Mouse (Mus musculus) neural tube, embryonic 13.5 days (tissue): ENCODE measurements around the gene Thada. TPM values are rescaled to one million over a fixed set of nuclear protein-coding genes. Genes with fewer than 3 reads are reported as not detected.

Experiments used
- ATAC-seq: fragments of 200-750 bp; cut with Nextera tagmentation; 2 replicates; pipeline ENCODE4 v1.8.0; 2017; ENCODE audit warnings: low read depth, mild to moderate bottlenecking, moderate TSS enrichment, moderate library complexity
- H3K27ac ChIP-seq: fragments of 300-500 bp; sonication (generic); replicated peaks from 2 replicates; pipeline ENCODE4 v1.5.1; 2015; ENCODE audit warnings: moderate library complexity, mild to moderate bottlenecking, inconsistent platforms
- H3K27me3 ChIP-seq: fragments of 300-500 bp; sonication (generic); 2 replicates; pipeline ENCODE4 v1.6.1; 2015; ENCODE audit warnings: mild to moderate bottlenecking, inconsistent platforms
- H3K36me3 ChIP-seq: fragments of 300-500 bp; sonication (generic); 2 replicates; pipeline ENCODE4 v1.6.1; 2015; ENCODE audit warnings: mild to moderate bottlenecking, inconsistent platforms
- H3K4me1 ChIP-seq: fragments of 300-500 bp; sonication (generic); replicated peaks from 2 replicates; pipeline ENCODE4 v1.6.1; 2015; ENCODE audit warnings: inconsistent platforms
- H3K4me2 ChIP-seq: fragments of 300-500 bp; sonication (generic); 2 replicates; pipeline ENCODE4 v1.6.1; 2015; ENCODE audit warnings: inconsistent platforms, mild to moderate bottlenecking, moderate library complexity
- H3K4me3 ChIP-seq: fragments of 300-500 bp; sonication (generic); 2 replicates; pipeline ENCODE4 v1.5.1; 2015; ENCODE audit warnings: mild to moderate bottlenecking, inconsistent platforms
- H3K9ac ChIP-seq: fragments of 300-500 bp; sonication (generic); 2 replicates; pipeline ENCODE4 v1.6.1; 2015; ENCODE audit warnings: moderate library complexity, mild to moderate bottlenecking, inconsistent platforms
- H3K9me3 ChIP-seq: fragments of 300-500 bp; sonication (generic); 2 replicates; pipeline ENCODE4 v1.6.1; 2016; ENCODE audit warnings: inconsistent platforms
- WGBS: fragments of 180-500 bp; shearing (Covaris S2); methylation state at CpG from one replicate; pipeline ENCODE4 v1.1.7; 2015; 5-methylcytosine and 5-hydroxymethylcytosine counted together
- polyA plus RNA-seq: library from polyadenylated mRNA; unstranded; fragments of >200 nt; fragmentation: Nextera tagmentation; extraction: Ambion mirVana; gene quantifications from 2 replicates; pipeline ENCODE4 v1.2.1, GENCODE M21; 2015

Thada gene
- polyA plus RNA-seq, 1 experiment from 2014 or later, result 7.6 TPM

DNA sequence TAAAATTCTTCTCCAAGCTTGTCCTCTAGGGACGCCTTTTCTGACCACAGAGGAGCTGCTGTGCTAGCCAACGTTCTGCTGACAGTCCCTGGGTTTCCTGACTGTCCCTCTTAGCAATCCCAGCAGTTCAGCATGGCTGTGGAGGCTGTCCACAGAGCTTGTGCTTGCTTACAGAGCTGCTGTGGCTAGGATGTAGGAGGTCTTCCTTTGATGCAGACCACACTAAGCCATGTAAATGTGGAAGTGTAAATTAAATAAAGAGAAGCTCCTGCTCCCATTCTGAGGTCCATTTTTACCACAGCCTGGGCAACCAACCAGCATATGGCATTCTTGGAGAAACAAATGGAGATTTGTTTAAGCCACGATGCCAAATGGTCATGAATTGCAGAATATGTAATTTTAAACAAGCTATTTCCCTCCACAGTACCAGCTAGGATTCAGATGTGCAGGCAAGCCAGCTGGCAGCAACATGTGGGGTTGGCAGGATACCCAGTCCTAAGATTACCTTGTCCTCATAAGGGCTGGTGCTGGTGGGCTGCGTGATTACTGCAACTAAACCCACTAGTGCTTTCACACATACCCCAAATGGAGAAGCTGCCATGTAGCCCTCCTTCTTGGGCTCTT is 207.3 kb downstream of the Thada start:
- Histone ChIP-seq H3K9me3 (no peaks in the 10 kb centered on the region), H3K36me3 (no peaks in the 10 kb centered on the region), H3K27me3 (no peaks in the 10 kb centered on the region), H3K4me3 (no peak overlapping the region), H3K4me2 (no peak overlapping the region), H3K9ac (no peak overlapping the region), H3K27ac (0 out of 2 replicates have a peak overlapping the region, but pooled peaks have one; percentile 18), H3K4me1 (peaks cover 30% of the 10 kb centered on the region)
- 59% methylated on average over 4 of the region's 4 CpGs for WGBS
- no peak for ATAC-seq

DNA sequence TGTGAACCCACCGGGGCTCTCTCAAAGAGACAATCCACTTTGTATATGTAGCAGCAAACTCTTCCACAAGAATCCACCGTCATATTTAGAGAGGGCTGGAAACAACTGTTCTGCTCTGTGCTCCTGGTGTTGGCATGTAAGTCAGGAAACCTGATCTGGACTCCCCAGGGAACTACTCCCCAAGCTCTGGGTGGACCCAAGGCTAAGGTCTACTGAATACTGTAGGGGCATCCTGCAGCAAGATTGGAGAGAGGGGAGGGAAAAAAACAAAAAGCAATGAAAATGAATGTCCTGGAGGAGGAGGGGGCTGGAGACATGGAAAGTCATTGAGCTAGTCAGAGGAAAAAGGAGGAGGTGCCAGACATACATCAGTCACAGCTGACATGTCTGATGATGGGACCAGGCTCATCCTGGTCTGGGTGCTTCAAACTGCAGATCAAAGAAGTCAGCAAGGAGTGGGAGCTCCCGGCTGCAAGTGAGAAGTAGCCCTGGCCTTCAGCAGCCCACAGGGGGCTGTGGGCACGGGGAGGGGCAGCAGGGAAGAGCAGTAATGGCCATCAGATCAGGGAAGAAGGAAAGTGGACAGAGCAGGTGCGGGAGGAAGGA is 208.0 kb downstream of the Thada start:
- H3K4me1 ChIP-seq, result peaks cover 30% of the 10 kb centered on the region
- no peak overlapping the region for H3K4me2 ChIP-seq
- 0 out of 2 replicates have a peak overlapping the region, but pooled peaks have one; percentile 18 for H3K27ac ChIP-seq
- H3K9ac ChIP-seq, result no peak overlapping the region
- H3K36me3 ChIP-seq, result no peaks in the 10 kb centered on the region
- H3K4me3 ChIP-seq, result no peak overlapping the region
- H3K9me3 ChIP-seq, result no peaks in the 10 kb centered on the region
- no peak for ATAC-seq
- WGBS, result 71% methylated on average over 5 of the region's 5 CpGs
- H3K27me3 ChIP-seq, result no peaks in the 10 kb centered on the region

DNA sequence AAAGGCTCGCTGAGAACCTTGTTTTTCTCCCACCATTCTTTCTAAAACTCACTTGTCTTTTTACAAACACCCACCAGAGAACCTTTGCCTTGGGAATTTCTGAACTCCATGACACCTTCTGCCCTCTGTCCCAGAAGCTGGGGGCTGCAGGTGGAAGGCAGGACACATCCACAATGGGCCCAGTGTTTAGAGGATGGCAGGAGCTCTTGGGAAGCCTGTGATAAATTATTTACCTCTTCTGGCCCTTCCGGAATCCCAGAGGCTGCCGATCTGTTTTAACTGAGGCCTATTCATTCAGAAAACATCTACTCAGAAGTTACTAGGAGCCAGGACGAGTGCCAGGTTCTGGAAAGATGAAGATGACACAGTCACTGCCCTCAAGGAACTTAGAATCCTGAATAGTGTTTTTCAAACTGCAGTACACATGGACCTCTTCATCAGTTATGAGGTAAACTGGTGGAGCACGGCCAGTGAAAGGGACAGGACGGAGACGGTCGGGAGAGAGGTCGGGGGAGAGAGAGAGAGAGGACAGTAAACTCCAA is 209.7 kb downstream of the Thada start:
- Histone ChIP-seq H3K9ac (no peak overlapping the region), H3K27me3 (no peaks in the 10 kb centered on the region), H3K4me1 (peaks cover 30% of the 10 kb centered on the region), H3K9me3 (no peaks in the 10 kb centered on the region), H3K4me3 (no peak overlapping the region), H3K36me3 (peaks cover 6% of the 10 kb centered on the region; the same call in 1 of the 2 replicates), H3K27ac (no peak overlapping the region), H3K4me2 (no peak overlapping the region)
- 43% methylated on average over 9 of the region's 9 CpGs for WGBS
- no peak for ATAC-seq

DNA sequence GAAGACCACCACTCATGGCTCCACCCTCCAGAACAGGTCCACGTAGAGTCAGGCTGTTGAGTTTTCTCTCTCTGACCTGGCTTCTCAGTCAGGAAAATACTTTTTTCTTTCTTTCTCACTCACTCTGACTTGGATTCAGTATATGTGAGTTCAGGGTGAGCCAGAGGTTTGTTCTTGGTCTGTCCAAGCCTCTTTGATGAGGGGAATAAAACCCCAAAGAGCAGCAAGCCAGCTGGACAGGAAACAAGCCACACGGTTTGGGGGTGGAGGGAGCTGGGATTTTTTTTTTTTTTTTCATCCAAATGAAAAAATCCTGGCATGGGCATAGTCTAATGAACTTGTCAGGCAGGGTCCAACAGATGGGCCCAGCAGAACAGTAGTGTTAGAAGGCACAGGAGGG is 210.2 kb downstream of the Thada start:
- no peak overlapping the region for H3K9ac ChIP-seq
- peaks cover 9% of the 10 kb centered on the region; the same call in 1 of the 2 replicates for H3K36me3 ChIP-seq
- no peak for ATAC-seq
- H3K4me3 ChIP-seq, result no peak overlapping the region
- H3K9me3 ChIP-seq, result no peaks in the 10 kb centered on the region
- no peaks in the 10 kb centered on the region for H3K27me3 ChIP-seq
- WGBS, result 42% methylated on average over 2 of the region's 2 CpGs
- H3K4me1 ChIP-seq, result peaks cover 30% of the 10 kb centered on the region
- H3K27ac ChIP-seq, result 0 out of 2 replicates have a peak overlapping the region, but pooled peaks have one; percentile 4
- H3K4me2 ChIP-seq, result no peak overlapping the region

DNA sequence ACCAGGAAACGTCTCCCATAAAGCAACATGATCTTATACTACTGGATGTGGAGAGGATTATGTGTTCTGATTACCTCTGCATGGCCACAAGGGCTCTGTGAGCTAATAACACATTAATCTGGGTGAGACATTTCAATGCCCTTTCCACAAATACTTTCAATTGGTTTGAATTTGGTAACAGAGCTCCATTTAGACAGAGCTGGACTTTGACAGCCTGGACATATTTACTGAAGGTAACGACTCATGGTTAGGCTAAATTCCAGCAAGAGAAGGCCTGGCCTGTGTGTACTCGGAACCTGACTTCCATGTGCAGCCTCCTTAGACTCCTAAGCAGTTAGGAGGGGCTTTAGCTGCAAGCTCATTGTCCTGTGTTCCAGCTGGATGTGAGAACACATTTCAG is 214.6 kb downstream of the Thada start:
- no peak overlapping the region for H3K4me2 ChIP-seq
- H3K27me3 ChIP-seq, result no peaks in the 10 kb centered on the region
- ATAC-seq, result no peak
- peaks cover 11% of the 10 kb centered on the region for H3K4me1 ChIP-seq
- peaks cover 19% of the 10 kb centered on the region; the same call in 1 of the 2 replicates for H3K36me3 ChIP-seq
- H3K9me3 ChIP-seq, result no peaks in the 10 kb centered on the region
- H3K9ac ChIP-seq, result no peak overlapping the region
- WGBS, result 87% methylated on average over 3 of the region's 3 CpGs
- no peak overlapping the region for H3K27ac ChIP-seq
- H3K4me3 ChIP-seq, result no peak overlapping the region

DNA sequence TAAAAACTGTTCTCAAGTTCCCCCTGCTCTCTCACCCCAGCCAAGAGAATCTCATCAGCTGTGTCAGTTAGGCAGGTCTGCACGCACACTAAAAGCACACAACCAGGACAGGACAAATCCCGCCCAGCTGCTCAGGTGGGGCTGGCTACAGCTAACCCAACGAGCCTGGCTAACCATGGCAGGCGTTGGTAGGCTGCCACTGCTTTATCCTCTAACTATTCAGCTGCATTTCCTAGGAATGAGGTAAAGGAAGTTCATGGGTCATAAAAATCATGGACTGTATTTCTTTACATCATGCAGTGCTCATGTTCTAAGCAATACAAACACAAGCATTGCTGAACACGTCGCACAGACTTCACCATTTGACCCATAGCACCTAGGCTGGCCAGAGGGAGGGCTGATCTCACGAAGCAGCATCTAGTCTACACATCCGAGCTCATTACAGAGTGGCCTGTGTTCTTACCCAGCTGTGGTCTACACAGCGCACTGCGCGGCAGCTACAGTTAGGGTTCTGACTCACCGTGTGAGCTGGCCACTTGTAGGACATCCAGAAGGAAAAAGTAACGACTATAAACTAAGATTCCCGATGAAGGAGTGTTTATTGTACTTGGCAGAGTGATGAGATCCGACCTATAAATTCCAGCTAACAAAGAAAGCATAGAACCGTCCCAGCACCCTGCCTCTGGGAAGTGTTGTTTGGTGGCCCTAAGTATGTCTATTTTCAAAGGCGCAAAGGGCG is 221.7 kb downstream of the Thada start:
- Histone ChIP-seq H3K4me1 (no peaks in the 10 kb centered on the region; the same call in 1 of the 2 replicates), H3K9me3 (no peaks in the 10 kb centered on the region), H3K4me3 (no peak overlapping the region), H3K27ac (no peak overlapping the region), H3K27me3 (no peaks in the 10 kb centered on the region), H3K9ac (no peak overlapping the region), H3K4me2 (no peak overlapping the region), H3K36me3 (no peaks in the 10 kb centered on the region)
- no peak; the same call in 1 of the 2 replicates for ATAC-seq
- 81% methylated on average over 18 of the region's 18 CpGs for WGBS

DNA sequence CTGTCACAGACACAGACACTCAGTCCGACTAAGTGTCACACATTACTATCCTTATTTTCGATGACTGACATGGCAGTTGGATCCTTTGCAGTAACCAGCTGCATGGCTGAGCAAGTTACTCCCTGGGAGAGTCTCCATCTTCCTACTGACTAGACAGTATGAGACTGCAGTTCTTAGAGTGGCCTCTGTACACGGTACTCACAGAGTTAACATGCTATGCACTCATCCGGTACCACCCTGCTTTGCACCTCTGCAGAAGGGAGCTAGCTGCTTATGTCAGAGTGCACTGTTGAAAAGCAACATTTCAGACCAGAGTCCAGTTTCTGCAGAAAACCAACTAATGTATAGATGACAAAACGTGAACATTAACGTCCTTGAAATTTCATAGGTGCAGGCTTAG is 222.2 kb downstream of the Thada start:
- no peaks in the 10 kb centered on the region for H3K9me3 ChIP-seq
- no peak overlapping the region for H3K4me2 ChIP-seq
- H3K27me3 ChIP-seq, result no peaks in the 10 kb centered on the region
- H3K36me3 ChIP-seq, result no peaks in the 10 kb centered on the region
- no peaks in the 10 kb centered on the region; the same call in 1 of the 2 replicates for H3K4me1 ChIP-seq
- H3K27ac ChIP-seq, result no peak overlapping the region
- no peak for ATAC-seq
- no peak overlapping the region for H3K9ac ChIP-seq
- no peak overlapping the region for H3K4me3 ChIP-seq
- 84% methylated on average over 6 of the region's 6 CpGs for WGBS

DNA sequence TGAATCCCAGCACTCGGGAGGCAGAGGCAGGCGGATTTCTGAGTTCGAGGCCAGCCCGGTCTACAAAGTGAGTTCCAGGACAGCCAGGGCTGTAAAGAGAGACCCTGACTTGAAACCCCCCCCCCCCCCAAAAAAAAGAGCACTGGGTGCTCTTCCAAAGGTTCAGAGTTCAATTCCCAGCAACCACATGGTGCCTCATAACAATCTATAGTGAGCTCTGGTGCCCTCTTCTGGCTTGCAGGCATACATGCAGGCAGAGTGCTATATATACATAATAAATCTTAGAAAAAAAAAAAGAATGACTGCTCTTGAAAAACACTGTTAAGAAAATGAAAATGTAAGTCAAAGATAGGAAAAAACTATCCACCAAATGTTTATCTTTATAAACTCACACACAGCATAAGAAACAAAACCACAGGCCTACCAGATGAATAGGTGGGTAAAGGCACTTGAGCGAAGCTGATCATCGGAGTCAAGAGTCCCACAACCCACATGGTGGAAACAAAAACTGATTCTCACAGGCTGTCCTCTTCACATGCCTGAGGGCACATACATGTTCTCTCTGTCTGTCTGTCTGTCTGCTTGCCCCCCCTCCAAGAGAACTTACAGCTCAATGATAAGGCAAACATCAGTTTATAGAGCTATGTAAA is 224.6 kb downstream of the Thada start:
- ATAC-seq, result no peak
- Histone ChIP-seq H3K27me3 (no peaks in the 10 kb centered on the region), H3K4me1 (no peaks in the 10 kb centered on the region; the same call in 1 of the 2 replicates), H3K4me3 (no peak overlapping the region), H3K9ac (no peak overlapping the region), H3K4me2 (no peak overlapping the region), H3K36me3 (no peaks in the 10 kb centered on the region), H3K27ac (no peak overlapping the region), H3K9me3 (no peaks in the 10 kb centered on the region)
- 97% methylated on average over 6 of the region's 6 CpGs for WGBS

DNA sequence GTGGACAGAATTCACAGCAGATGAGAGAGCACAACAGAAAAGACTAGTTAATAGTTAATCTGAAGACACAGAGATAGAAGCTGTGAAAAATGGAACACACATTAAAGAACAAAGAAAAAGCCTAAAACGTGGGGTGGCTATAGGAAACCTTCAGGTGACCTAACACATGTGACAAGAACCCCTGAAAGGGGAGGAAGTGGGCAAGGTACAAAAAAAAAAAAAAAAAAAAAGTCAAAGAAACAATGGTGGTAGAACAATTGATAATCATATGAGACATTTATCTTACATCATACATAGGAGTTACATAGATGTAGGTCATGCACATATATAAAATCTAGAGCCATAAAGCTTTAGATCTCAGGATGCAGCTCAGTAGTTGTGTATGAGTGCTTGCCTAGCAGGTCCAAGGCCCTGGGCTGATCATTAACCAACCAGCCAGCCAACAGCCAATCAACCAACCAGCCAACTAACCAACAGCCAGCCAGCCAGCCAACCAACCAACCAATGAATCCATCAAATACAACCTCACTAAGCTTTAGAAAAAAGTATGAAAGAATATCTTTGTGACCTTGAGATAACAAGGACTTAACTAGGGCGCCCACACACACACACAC is 226.2 kb downstream of the Thada start:
- Histone ChIP-seq H3K9ac (no peak overlapping the region), H3K36me3 (no peaks in the 10 kb centered on the region), H3K4me3 (no peak overlapping the region), H3K27me3 (no peaks in the 10 kb centered on the region), H3K9me3 (no peaks in the 10 kb centered on the region), H3K4me1 (no peaks in the 10 kb centered on the region; the same call in 1 of the 2 replicates), H3K27ac (no peak overlapping the region), H3K4me2 (no peak overlapping the region)
- WGBS, result 74% methylated on average over 2 of the region's 2 CpGs
- no peak for ATAC-seq

DNA sequence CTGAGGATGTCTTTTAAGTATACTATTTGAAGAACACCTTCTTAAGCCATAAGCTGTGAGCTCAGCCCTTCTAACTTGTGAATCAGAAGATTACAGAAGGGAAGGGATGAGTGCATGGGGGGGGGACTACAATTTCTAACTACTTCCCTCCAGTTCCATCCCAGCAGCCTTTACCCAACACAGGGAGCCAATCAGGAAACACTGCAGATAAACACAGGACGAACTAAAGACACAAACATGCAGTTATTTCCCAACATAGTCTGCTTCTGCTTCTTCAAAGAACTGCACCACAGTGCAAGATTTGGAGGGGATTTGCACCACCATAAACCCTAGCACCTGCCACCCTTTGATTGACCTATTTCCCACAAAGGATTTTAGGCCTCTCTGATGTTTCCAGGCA is 227.8 kb downstream of the Thada start:
- H3K36me3 ChIP-seq, result no peaks in the 10 kb centered on the region
- H3K9ac ChIP-seq, result no peak overlapping the region
- ATAC-seq, result no peak
- no peaks in the 10 kb centered on the region for H3K4me1 ChIP-seq
- H3K27ac ChIP-seq, result no peak overlapping the region
- WGBS, result 85% methylated on average over 1 of the region's 1 CpGs
- no peak overlapping the region for H3K4me2 ChIP-seq
- no peaks in the 10 kb centered on the region for H3K9me3 ChIP-seq
- H3K4me3 ChIP-seq, result no peak overlapping the region
- H3K27me3 ChIP-seq, result no peaks in the 10 kb centered on the region

DNA sequence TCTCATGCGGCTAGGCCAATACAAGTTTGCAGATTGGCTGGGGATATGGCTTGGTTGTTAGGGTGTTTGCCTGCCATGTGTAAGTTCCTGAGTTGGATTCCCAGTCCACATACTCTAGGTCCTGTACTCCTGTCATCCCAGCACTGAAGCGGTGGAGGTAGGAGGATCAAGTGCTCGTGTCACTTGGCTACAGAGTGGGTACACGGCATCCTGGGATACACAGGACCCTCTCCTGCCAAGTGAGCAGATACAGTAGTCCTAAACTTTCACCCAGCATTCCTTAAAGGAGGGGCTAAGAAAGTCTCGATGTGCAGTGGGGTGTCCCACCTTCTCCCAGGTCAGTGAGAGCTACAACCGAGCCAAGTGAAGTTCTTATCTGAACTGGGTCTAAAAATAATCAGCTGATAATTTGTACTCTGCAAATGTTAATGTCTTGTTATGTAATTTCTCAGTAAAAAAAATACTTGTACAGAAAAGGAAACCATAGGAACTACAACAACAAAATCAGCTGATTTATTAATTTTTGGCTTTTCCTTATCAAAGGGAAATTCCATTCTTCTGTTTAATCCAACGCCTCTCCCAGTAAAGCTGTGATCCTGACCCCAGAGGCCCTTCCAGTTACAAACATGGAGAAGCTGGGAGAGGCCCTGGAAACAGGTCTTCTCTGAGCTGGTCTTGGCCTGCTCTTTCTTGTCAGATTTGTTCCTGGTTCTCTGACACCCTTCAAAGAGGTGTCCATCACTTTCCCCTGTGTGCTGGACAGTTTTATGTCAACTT is 229.0 kb downstream of the Thada start:
- Histone ChIP-seq H3K4me1 (no peaks in the 10 kb centered on the region), H3K36me3 (no peaks in the 10 kb centered on the region), H3K27me3 (no peaks in the 10 kb centered on the region), H3K27ac (no peak overlapping the region), H3K4me3 (no peak overlapping the region), H3K9me3 (no peaks in the 10 kb centered on the region), H3K4me2 (no peak overlapping the region), H3K9ac (no peak overlapping the region)
- 91% methylated on average over 7 of the region's 7 CpGs for WGBS
- ATAC-seq, result no peak
